Mouse (Mus musculus): ENCODE measurements around the gene Tcf3. TPM values are rescaled to one million over a fixed set of nuclear protein-coding genes. Genes with fewer than 3 reads are reported as not detected.

Gene Tcf3
- total RNA-seq (2014; rRNA removed) (6.4 and 9.9 TPM in 2 replicates), polyA plus RNA-seq (2012; rRNA removed) (19.6 and 20.2 TPM in 2 replicates)

GRCm38 (mm10) chr10:80433513-80434232 lies at the start of gene Tcf3:
Gene Tcf3, minus strand, starts transcription at chr10:80433647.
- peak; percentile 100 for DNase-seq (ENCODE audit: extremely low read depth, low read depth, low spot score)
- 1% methylated on average over 57 of the region's 61 CpGs for WGBS
- Histone ChIP-seq H3K4me3 (ENCODE audit: insufficient read depth, low read depth, low read length) (peak within 1 kb of the TSS; percentile 96), H3K36me3 (ENCODE audit: control insufficient read depth, insufficient read depth, low read length) (no peaks in the 10 kb centered on the region), H3K79me2 (ENCODE audit: control insufficient read depth, insufficient read depth, low read length) (peaks cover 9% of the 10 kb centered on the region; the same call in 1 of the 2 replicates), H3K27me3 (ENCODE audit: control insufficient read depth, insufficient read depth, low read length) (no peaks in the 10 kb centered on the region), H3K27ac (replicated peaks; ENCODE audit: insufficient read depth, low read depth, low read length) (peak within 1 kb of the TSS; percentile 93), H3K4me1 (ENCODE audit: control insufficient read depth, insufficient read depth, low read length) (peaks cover 17% of the 10 kb centered on the region), H3K9ac (ENCODE audit: low read depth, low read length) (peak within 1 kb of the TSS; percentile 97)
- TF ChIP-seq CTCF (IDR thresholded peaks at IDR 0.05; ENCODE audit: low read depth, low read length), result no peak
- TF ChIP-seq POLR2A (IDR thresholded peaks at IDR 0.05; ENCODE audit: extremely low read depth, insufficient read depth, low read length), result 0 out of 2 replicates have a peak, but pooled peaks have one; percentile 30

GRCm38 (mm10) chr10:80481002-80481401 lies 47.6 kb upstream of the Tcf3 start:
- Histone ChIP-seq H3K4me1 (ENCODE audit: control insufficient read depth, insufficient read depth, low read length) (no peaks in the 10 kb centered on the region), H3K27me3 (ENCODE audit: control insufficient read depth, insufficient read depth, low read length) (0 out of 2 replicates have a peak, but pooled peaks cover 2% of the 10 kb centered on the region), H3K79me2 (ENCODE audit: control insufficient read depth, insufficient read depth, low read length) (no peaks in the 10 kb centered on the region), H3K4me3 (ENCODE audit: insufficient read depth, low read depth, low read length) (no peak overlapping the region), H3K9ac (ENCODE audit: low read depth, low read length) (no peak overlapping the region), H3K27ac (replicated peaks; ENCODE audit: insufficient read depth, low read depth, low read length) (no peak overlapping the region), H3K36me3 (ENCODE audit: control insufficient read depth, insufficient read depth, low read length) (no peaks in the 10 kb centered on the region)
- WGBS, result 51% methylated on average over 5 of the region's 5 CpGs
- no peak for TF ChIP-seq CTCF (IDR thresholded peaks at IDR 0.05; ENCODE audit: low read depth, low read length)
- TF ChIP-seq POLR2A (IDR thresholded peaks at IDR 0.05; ENCODE audit: extremely low read depth, insufficient read depth, low read length), result no peak
- no peak for DNase-seq (ENCODE audit: extremely low read depth, low read depth, low spot score)

GRCm38 (mm10) chr10:80478531-80478930 lies 45.1 kb upstream of the Tcf3 start:
- 0 out of 2 replicates have a peak, but pooled peaks cover 2% of the 10 kb centered on the region for H3K27me3 ChIP-seq (ENCODE audit: control insufficient read depth, insufficient read depth, low read length)
- 89% methylated on average over 5 of the region's 5 CpGs for WGBS
- TF ChIP-seq POLR2A (IDR thresholded peaks at IDR 0.05; ENCODE audit: extremely low read depth, insufficient read depth, low read length), result no peak
- TF ChIP-seq CTCF (IDR thresholded peaks at IDR 0.05; ENCODE audit: low read depth, low read length), result no peak
- no peak for DNase-seq (ENCODE audit: extremely low read depth, low read depth, low spot score)
- H3K27ac ChIP-seq (replicated peaks; ENCODE audit: insufficient read depth, low read depth, low read length), result no peak overlapping the region
- H3K9ac ChIP-seq (ENCODE audit: low read depth, low read length), result no peak overlapping the region
- H3K79me2 ChIP-seq (ENCODE audit: control insufficient read depth, insufficient read depth, low read length), result no peaks in the 10 kb centered on the region
- no peaks in the 10 kb centered on the region for H3K4me1 ChIP-seq (ENCODE audit: control insufficient read depth, insufficient read depth, low read length)
- H3K36me3 ChIP-seq (ENCODE audit: control insufficient read depth, insufficient read depth, low read length), result no peaks in the 10 kb centered on the region
- no peak overlapping the region for H3K4me3 ChIP-seq (ENCODE audit: insufficient read depth, low read depth, low read length)

DNA sequence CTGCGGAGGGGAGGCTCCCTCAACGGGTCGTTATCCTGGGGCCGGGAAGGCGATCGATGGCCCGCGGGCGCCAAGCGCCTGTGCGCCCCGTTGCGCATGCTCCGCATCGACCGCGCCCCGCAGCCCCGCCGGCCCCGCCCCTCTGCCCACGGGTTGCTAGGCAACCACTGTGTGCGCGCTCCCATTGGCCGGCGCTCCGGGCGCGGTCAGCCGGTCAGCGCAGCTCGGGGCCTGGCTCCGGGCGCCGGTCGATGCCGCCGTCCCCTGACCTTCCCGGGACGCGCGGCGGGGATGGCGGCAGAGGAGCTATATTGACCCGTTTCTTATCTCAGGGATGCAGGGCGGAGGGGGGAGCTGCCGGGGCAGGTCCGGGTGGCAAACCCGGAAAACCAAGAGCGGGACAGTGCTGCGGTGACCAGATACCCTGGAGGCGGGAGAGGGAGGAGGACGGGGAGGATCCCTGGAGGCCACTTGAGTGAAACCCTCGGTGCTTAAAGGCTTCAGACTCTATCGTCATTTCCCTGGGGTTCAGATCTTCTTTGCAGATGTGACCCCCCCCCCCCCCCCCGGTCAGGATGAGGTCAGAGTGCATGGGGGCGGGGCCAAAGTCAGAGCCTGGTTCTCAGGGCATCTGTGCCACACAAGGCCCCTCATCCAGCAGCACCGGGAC lies 42.0 kb upstream of the Tcf3 start:
- Histone ChIP-seq H3K79me2 (ENCODE audit: control insufficient read depth, insufficient read depth, low read length) (no peaks in the 10 kb centered on the region), H3K4me1 (ENCODE audit: control insufficient read depth, insufficient read depth, low read length) (no peaks in the 10 kb centered on the region), H3K9ac (ENCODE audit: low read depth, low read length) (peak overlapping the region; percentile 23; the same call in 1 of the 2 replicates), H3K27me3 (ENCODE audit: control insufficient read depth, insufficient read depth, low read length) (peaks cover 5% of the 10 kb centered on the region; the same call in 1 of the 2 replicates), H3K4me3 (ENCODE audit: insufficient read depth, low read depth, low read length) (peak overlapping the region; percentile 70), H3K27ac (replicated peaks; ENCODE audit: insufficient read depth, low read depth, low read length) (no peak overlapping the region; the same call in 1 of the 2 replicates), H3K36me3 (ENCODE audit: control insufficient read depth, insufficient read depth, low read length) (no peaks in the 10 kb centered on the region)
- WGBS, result 2% methylated on average over 58 of the region's 58 CpGs
- DNase-seq (ENCODE audit: extremely low read depth, low read depth, low spot score), result peak; percentile 59
- TF ChIP-seq POLR2A (IDR thresholded peaks at IDR 0.05; ENCODE audit: extremely low read depth, insufficient read depth, low read length) (0 out of 2 replicates have a peak, but pooled peaks have one; percentile 13), CTCF (IDR thresholded peaks at IDR 0.05; ENCODE audit: low read depth, low read length) (no peak)

DNA sequence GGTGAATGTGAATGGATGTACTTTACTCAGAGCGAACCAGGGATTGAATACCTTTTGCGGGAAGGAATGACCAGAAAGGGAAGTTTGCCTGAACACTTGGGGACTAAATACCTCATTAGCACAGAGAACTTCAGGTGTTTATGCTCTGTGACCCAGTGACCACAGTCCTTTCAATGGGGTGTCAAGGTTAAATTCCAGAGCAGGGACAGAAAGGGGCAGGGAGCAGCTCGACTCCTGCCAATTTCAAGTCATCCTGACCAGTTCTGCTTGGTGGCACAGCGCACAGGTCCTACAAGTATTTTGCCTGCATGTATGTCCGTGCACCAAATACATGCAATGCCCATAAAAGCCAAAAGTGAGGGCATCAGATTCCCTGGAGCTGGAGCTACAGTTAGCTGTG lies 31.6 kb upstream of the Tcf3 start:
- no peak overlapping the region for H3K9ac ChIP-seq (ENCODE audit: low read depth, low read length)
- peak; percentile 56 for DNase-seq (ENCODE audit: extremely low read depth, low read depth, low spot score)
- H3K36me3 ChIP-seq (ENCODE audit: control insufficient read depth, insufficient read depth, low read length), result no peaks in the 10 kb centered on the region
- WGBS, result 68% methylated on average over 5 of the region's 5 CpGs
- no peak overlapping the region for H3K4me3 ChIP-seq (ENCODE audit: insufficient read depth, low read depth, low read length)
- no peaks in the 10 kb centered on the region for H3K79me2 ChIP-seq (ENCODE audit: control insufficient read depth, insufficient read depth, low read length)
- no peak overlapping the region for H3K27ac ChIP-seq (replicated peaks; ENCODE audit: insufficient read depth, low read depth, low read length)
- no peaks in the 10 kb centered on the region for H3K4me1 ChIP-seq (ENCODE audit: control insufficient read depth, insufficient read depth, low read length)
- no peaks in the 10 kb centered on the region; the same call in 1 of the 2 replicates for H3K27me3 ChIP-seq (ENCODE audit: control insufficient read depth, insufficient read depth, low read length)
- TF ChIP-seq CTCF (IDR thresholded peaks at IDR 0.05; ENCODE audit: low read depth, low read length), result no peak
- TF ChIP-seq POLR2A (IDR thresholded peaks at IDR 0.05; ENCODE audit: extremely low read depth, insufficient read depth, low read length), result no peak

All from liver, adult 2 months (tissue).